Mouse (Mus musculus) MEL (cell line): ENCODE data around the gene Chrna9. TPM values are rescaled to one million over a fixed set of nuclear protein-coding genes. Genes with fewer than 3 reads are reported as not detected.

Experiments
- DNase-seq: peaks from one replicate; pipeline ENCODE4 v3.0.0; 2011; ENCODE audit warnings: low read depth, low spot score
- H3K27ac ChIP-seq: 2 replicates; pipeline ENCODE4 v1.5.1; 2012; ENCODE audit warnings: low read depth, mild to moderate bottlenecking, control low read depth, low read length, moderate library complexity; ENCODE audit not compliant: control insufficient read depth
- H3K27me3 ChIP-seq, 2 experiments: fragments of 150-350 bp in 1 of 2; sonication (generic) in 1 of 2; 2 replicates each; pipeline ENCODE4 v1.6.1; 2012; ENCODE audit warnings: low read length in 2 of 2, mild to moderate bottlenecking in 2 of 2, improper control_type of control experiment in 1 of 2, moderate library complexity in 1 of 2; ENCODE audit not compliant: insufficient read depth in 2 of 2, control insufficient read depth in 1 of 2
- H3K36me3 ChIP-seq, 2 experiments: 2 replicates each; pipeline ENCODE4 v1.6.1; 2012 to 2014; ENCODE audit warnings: low read length in 2 of 2, improper control_type of control experiment in 1 of 2, inconsistent platforms in 1 of 2, mild to moderate bottlenecking in 1 of 2; ENCODE audit not compliant: insufficient read depth in 2 of 2, control insufficient read depth in 1 of 2
- H3K4me1 ChIP-seq, 2 experiments: fragments of 150-350 bp in 1 of 2; sonication (generic) in 1 of 2; 2 replicates each; pipeline ENCODE4 v1.6.1; 2012; ENCODE audit warnings: low read length in 2 of 2, improper control_type of control experiment in 1 of 2, mild to moderate bottlenecking in 1 of 2; ENCODE audit not compliant: insufficient read depth in 2 of 2, control insufficient read depth in 1 of 2
- H3K4me3 ChIP-seq, 2 experiments: fragments of 150-350 bp in 1 of 2; sonication (generic) in 1 of 2; 2 replicates each; pipeline ENCODE4 v1.5.1; 2012; ENCODE audit warnings: low read depth in 2 of 2, low read length in 2 of 2, mild to moderate bottlenecking in 2 of 2, moderate library complexity in 2 of 2, control low read depth in 1 of 2, improper control_type of control experiment in 1 of 2; ENCODE audit not compliant: control insufficient read depth in 1 of 2, insufficient read depth in 1 of 2
- H3K79me2 ChIP-seq: 2 replicates; pipeline ENCODE4 v1.6.1; 2012; ENCODE audit warnings: mild to moderate bottlenecking, low read length, moderate library complexity; ENCODE audit not compliant: control insufficient read depth, poor library complexity, insufficient read depth
- H3K9ac ChIP-seq: 2 replicates; pipeline ENCODE4 v1.6.1; 2012; ENCODE audit warnings: low read depth, mild to moderate bottlenecking, control low read depth, low read length, moderate library complexity; ENCODE audit not compliant: control insufficient read depth, poor library complexity, severe bottlenecking
- H3K9me3 ChIP-seq: fragments of 150-350 bp; sonication (generic); replicated peaks from 2 replicates; pipeline ENCODE4 v1.6.1; 2012; ENCODE audit warnings: mild to moderate bottlenecking, low read length, improper control_type of control experiment, moderate library complexity; ENCODE audit not compliant: insufficient read depth
- BHLHE40 ChIP-seq: IDR thresholded peaks from 2 replicates; pipeline ENCODE4 v1.6.1; 2012; ENCODE audit warnings: low read depth, mild to moderate bottlenecking, inconsistent platforms, low read length, improper control_type of control experiment, borderline replicate concordance
- CHD2 ChIP-seq: IDR thresholded peaks from 2 replicates; pipeline ENCODE4 v1.6.1; 2011; ENCODE audit warnings: low read length, improper control_type of control experiment
- E2F4 ChIP-seq: IDR thresholded peaks from 2 replicates; pipeline ENCODE4 v1.6.1; 2011; ENCODE audit warnings: low read depth, low read length, improper control_type of control experiment, borderline replicate concordance
- ETS1 ChIP-seq: IDR thresholded peaks from 2 replicates; pipeline ENCODE4 v1.6.1; 2012; ENCODE audit warnings: low read depth, mild to moderate bottlenecking, inconsistent platforms, low read length, improper control_type of control experiment, moderate library complexity
- GABPA ChIP-seq: IDR thresholded peaks from 2 replicates; pipeline ENCODE4 v1.6.1; 2012; ENCODE audit warnings: low read depth, mild to moderate bottlenecking, inconsistent platforms, low read length, improper control_type of control experiment, moderate library complexity
- HCFC1 ChIP-seq: IDR thresholded peaks from 2 replicates; pipeline ENCODE4 v1.6.1; 2012; ENCODE audit warnings: low read depth, mild to moderate bottlenecking, inconsistent platforms, low read length, improper control_type of control experiment, moderate library complexity
- JUND ChIP-seq: IDR thresholded peaks from 2 replicates; pipeline ENCODE4 v1.6.1; 2011; ENCODE audit warnings: low read depth, mild to moderate bottlenecking, improper control_type of control experiment, low read length
- KAT2A ChIP-seq: conservative IDR thresholded peaks from 2 replicates; pipeline ENCODE4 v1.6.1; 2012; ENCODE audit warnings: low read depth, low read length, improper control_type of control experiment, inconsistent platforms
- MAFK ChIP-seq: IDR thresholded peaks from 2 replicates; pipeline ENCODE4 v1.6.1; 2011; ENCODE audit warnings: low read depth, mild to moderate bottlenecking, low read length, improper control_type of control experiment, borderline replicate concordance
- MAX ChIP-seq: IDR thresholded peaks from 2 replicates; pipeline ENCODE4 v1.6.1; 2011; ENCODE audit warnings: low read length, improper control_type of control experiment
- MXI1 ChIP-seq: IDR thresholded peaks from 2 replicates; pipeline ENCODE4 v1.6.1; 2011; ENCODE audit warnings: mild to moderate bottlenecking, low read depth, low read length, improper control_type of control experiment
- MYB ChIP-seq: IDR thresholded peaks from 2 replicates; pipeline ENCODE4 v1.6.1; 2011; ENCODE audit warnings: mild to moderate bottlenecking, low read depth, low read length, improper control_type of control experiment
- POLR2AphosphoS5 ChIP-seq: IDR thresholded peaks from 2 replicates; pipeline ENCODE4 v1.6.1; 2012; ENCODE audit warnings: low read depth, borderline replicate concordance, mild to moderate bottlenecking, inconsistent platforms, low read length, moderate library complexity, mixed read lengths
- RCOR1 ChIP-seq: IDR thresholded peaks from 2 replicates; pipeline ENCODE4 v1.6.1; 2012; ENCODE audit warnings: low read depth, mild to moderate bottlenecking, inconsistent platforms, low read length, improper control_type of control experiment
- SIN3A ChIP-seq: IDR thresholded peaks from 2 replicates; pipeline ENCODE4 v1.6.1; 2012; ENCODE audit warnings: low read length, improper control_type of control experiment, inconsistent platforms
- SMC3 ChIP-seq: IDR thresholded peaks from 2 replicates; pipeline ENCODE4 v1.6.1; 2011; ENCODE audit warnings: low read depth, low read length, improper control_type of control experiment
- TCF12 ChIP-seq: IDR thresholded peaks from 2 replicates; pipeline ENCODE4 v1.6.1; 2014; ENCODE audit warnings: low read depth, mild to moderate bottlenecking, inconsistent platforms, low read length, improper control_type of control experiment, moderate library complexity
- UBTF ChIP-seq: IDR thresholded peaks from 2 replicates; pipeline ENCODE4 v1.6.1; 2012; ENCODE audit warnings: low read depth, mild to moderate bottlenecking, inconsistent platforms, low read length, improper control_type of control experiment, moderate library complexity, borderline replicate concordance; ENCODE audit not compliant: insufficient read depth
- USF1 ChIP-seq: IDR thresholded peaks from 2 replicates; pipeline ENCODE4 v1.6.1; 2014; ENCODE audit warnings: low read depth, mild to moderate bottlenecking, inconsistent platforms, low read length, improper control_type of control experiment, moderate library complexity
- ZC3H11A ChIP-seq: IDR thresholded peaks from 2 replicates; pipeline ENCODE4 v1.6.1; 2012; ENCODE audit warnings: low read depth, mild to moderate bottlenecking, inconsistent platforms, low read length, improper control_type of control experiment
- ZMIZ1 ChIP-seq: IDR thresholded peaks from 2 replicates; pipeline ENCODE4 v1.6.1; 2012; ENCODE audit warnings: low read depth, mild to moderate bottlenecking, inconsistent platforms, low read length, improper control_type of control experiment, moderate library complexity
- ZNF384 ChIP-seq: IDR thresholded peaks from 2 replicates; pipeline ENCODE4 v1.6.1; 2012; ENCODE audit warnings: low read depth, mild to moderate bottlenecking, inconsistent platforms, low read length, improper control_type of control experiment
- polyA plus RNA-seq, 2 experiments: library from polyadenylated mRNA; stranded (reverse) in 1 of 2; unstranded in 1 of 2; fragments of >175 nt in 1 of 2; fragments of >200 nt in 1 of 2; gene quantifications; 2 replicates each; pipeline versions ENCODE4 v1.2.1 to v1.2.4; 2012; ENCODE audit warnings: low replicate concordance in 2 of 2, low read depth in 1 of 2; ENCODE audit not compliant: insufficient read length in 2 of 2, insufficient read depth in 1 of 2, missing spikeins in 1 of 2
- total RNA-seq: library from RNA; depleted of rRNA; stranded (reverse); fragments of 300-350 nt; gene quantifications from 2 replicates; pipeline ENCODE4 v1.2.3, GENCODE M21; 2012

Chrna9 gene
- total and polyA plus RNA-seq, 3 experiments = not detected

DNA sequence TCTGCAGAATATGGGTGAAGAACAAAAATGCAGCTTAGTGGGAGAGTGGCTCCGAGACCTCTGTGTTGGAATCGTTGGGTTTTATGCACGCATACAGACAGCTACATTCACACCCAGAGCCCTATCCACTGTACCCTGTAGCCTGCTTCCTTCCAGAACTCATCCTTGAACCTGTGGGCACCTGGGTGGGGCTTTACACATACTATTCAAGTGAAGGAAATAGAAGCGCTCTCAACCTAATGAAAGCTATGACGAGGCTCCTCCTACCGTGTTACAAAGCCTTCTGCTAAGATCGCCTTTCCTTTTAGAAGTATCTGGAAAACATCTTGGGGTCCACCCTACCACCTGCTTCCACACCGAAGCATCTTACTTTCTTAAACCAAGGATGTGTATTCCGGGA, 21.6 kb upstream of the Chrna9 start:
- Histone ChIP-seq H3K79me2 (no peaks in the 10 kb centered on the region), H3K4me1 (peaks cover 0 to 3% of the 10 kb centered on the region in 2 experiments; a peak in 1 of 4 replicates), H3K36me3 (no peaks in the 10 kb centered on the region), H3K27me3 (no peaks in the 10 kb centered on the region), H3K4me3 (no peak overlapping the region), H3K27ac (no peak overlapping the region), H3K9ac (no peak overlapping the region), H3K9me3 (no peaks in the 10 kb centered on the region)
- DNase-seq = no peak
- TF ChIP-seq USF1 (no peak), UBTF (no peak), KAT2A (no peak), ZMIZ1 (no peak), HCFC1 (no peak), RCOR1 (no peak), JUND (no peak), TCF12 (no peak), POLR2AphosphoS5 (no peak), ZC3H11A (no peak), ETS1 (no peak), SIN3A (no peak), GABPA (no peak), BHLHE40 (no peak), E2F4 (no peak), MXI1 (no peak), MAFK (no peak), SMC3 (no peak), MYB (no peak)

DNA sequence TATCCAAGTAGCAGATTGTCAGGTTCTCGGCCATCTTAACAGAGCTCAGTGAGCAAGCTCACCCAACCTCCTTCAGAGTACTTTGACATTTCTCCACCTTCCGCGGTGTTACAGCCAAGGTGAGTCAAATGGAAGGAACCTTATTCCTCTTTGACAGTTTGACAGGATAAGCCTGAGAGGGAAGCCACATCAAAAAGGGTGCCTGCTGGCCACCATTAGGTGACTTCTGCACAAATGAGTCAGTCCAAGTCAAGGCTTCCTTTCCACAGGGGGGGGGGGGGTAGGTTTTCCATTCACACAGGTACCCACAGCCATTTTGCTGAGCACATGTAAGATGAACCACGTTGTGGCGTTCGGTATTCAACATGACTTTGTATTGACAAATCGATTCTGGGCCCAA, 20.4 kb upstream of the Chrna9 start:
- DNase-seq = no peak
- Histone ChIP-seq H3K9me3 (no peaks in the 10 kb centered on the region), H3K27me3 (no peaks in the 10 kb centered on the region), H3K4me3 (no peak overlapping the region), H3K4me1 (peaks cover 0 to 9% of the 10 kb centered on the region in 2 experiments; a peak in 2 of 4 replicates), H3K27ac (no peak overlapping the region), H3K36me3 (peaks cover 0 to 7% of the 10 kb centered on the region in 2 experiments; a peak in 2 of 4 replicates), H3K9ac (no peak overlapping the region), H3K79me2 (no peaks in the 10 kb centered on the region)
- TF ChIP-seq KAT2A = no peak
- no peak for TF ChIP-seq CHD2
- no peak for TF ChIP-seq MAX
- TF ChIP-seq ZNF384 = no peak
